Mouse (Mus musculus) erythroblast, embryonic 14.5 days (primary cell): ENCODE data around the gene Zfp609. TPM values are rescaled to one million over a fixed set of nuclear protein-coding genes. Genes with fewer than 3 reads are reported as not detected.

Source experiments
- H3K27me3 ChIP-seq: 2 replicates; pipeline ENCODE4 v1.6.1; 2012; ENCODE audit warnings: inconsistent platforms; ENCODE audit not compliant: control insufficient read depth
- H3K36me3 ChIP-seq: 2 replicates; pipeline ENCODE4 v1.6.1; 2012; ENCODE audit warnings: mild to moderate bottlenecking, inconsistent platforms; ENCODE audit not compliant: control insufficient read depth
- H3K4me1 ChIP-seq: 2 replicates; pipeline ENCODE4 v1.6.1; 2012; ENCODE audit warnings: inconsistent platforms; ENCODE audit not compliant: control insufficient read depth
- H3K4me3 ChIP-seq: replicated peaks from 2 replicates; pipeline ENCODE3; 2012; ENCODE audit warnings: moderate library complexity, mild to moderate bottlenecking, inconsistent platforms
- H3K9me3 ChIP-seq: 2 replicates; pipeline ENCODE4 v1.6.1; 2012; ENCODE audit warnings: low read length, inconsistent platforms, mixed read lengths; ENCODE audit not compliant: control insufficient read depth
- GATA1 ChIP-seq: IDR thresholded peaks from 2 replicates; pipeline ENCODE4 v1.6.1; 2012; ENCODE audit warnings: low read length, inconsistent platforms, mixed read lengths
- TAL1 ChIP-seq: IDR thresholded peaks from 3 replicates; pipeline ENCODE4 v1.6.1; 2012; ENCODE audit warnings: low read length, inconsistent platforms, mixed read lengths
- polyA plus RNA-seq: library from polyadenylated mRNA; stranded (reverse); fragments of >175 nt; gene quantifications from 2 replicates; pipeline ENCODE4 v1.2.3, GENCODE M21; 2012

Zfp609 gene
- polyA plus RNA-seq, 1 experiment = 0.53 TPM

- peaks cover 2% of the 10 kb centered on the region for H3K36me3 ChIP-seq
- H3K9me3 ChIP-seq = no peaks in the 10 kb centered on the region
- no peak for TF ChIP-seq TAL1
- TF ChIP-seq GATA1 = no peak
- H3K27me3 ChIP-seq = no peaks in the 10 kb centered on the region
- no peak overlapping the region for H3K4me3 ChIP-seq
- H3K4me1 ChIP-seq = peaks cover 13% of the 10 kb centered on the region
These were observed 106.2 kb downstream of the Zfp609 start for GRCm38 (mm10) chr9:65721161-65721566.

DNA sequence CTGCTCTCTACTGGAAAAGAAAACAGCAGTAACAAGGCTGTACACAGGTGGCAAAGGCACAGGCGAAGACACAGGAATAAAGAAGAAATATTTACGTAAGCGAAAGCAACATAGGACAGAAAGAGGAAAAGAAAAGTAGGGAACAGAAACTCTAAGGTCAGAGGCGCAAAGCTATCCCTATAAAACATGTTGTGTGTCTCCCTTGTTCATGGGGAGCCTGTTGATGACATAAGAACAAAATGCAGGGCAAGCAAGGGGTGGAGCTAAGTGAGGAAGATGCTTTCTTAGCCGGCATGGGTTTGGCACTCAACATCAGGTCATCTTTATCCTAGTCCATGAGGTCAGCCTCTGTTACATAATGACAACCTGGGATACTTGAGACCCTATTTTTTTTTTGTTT lies 109.2 kb downstream of the Zfp609 start:
- no peak for TF ChIP-seq TAL1
- TF ChIP-seq GATA1 = no peak
- peaks cover 2% of the 10 kb centered on the region; the same call in 1 of the 2 replicates for H3K36me3 ChIP-seq

DNA sequence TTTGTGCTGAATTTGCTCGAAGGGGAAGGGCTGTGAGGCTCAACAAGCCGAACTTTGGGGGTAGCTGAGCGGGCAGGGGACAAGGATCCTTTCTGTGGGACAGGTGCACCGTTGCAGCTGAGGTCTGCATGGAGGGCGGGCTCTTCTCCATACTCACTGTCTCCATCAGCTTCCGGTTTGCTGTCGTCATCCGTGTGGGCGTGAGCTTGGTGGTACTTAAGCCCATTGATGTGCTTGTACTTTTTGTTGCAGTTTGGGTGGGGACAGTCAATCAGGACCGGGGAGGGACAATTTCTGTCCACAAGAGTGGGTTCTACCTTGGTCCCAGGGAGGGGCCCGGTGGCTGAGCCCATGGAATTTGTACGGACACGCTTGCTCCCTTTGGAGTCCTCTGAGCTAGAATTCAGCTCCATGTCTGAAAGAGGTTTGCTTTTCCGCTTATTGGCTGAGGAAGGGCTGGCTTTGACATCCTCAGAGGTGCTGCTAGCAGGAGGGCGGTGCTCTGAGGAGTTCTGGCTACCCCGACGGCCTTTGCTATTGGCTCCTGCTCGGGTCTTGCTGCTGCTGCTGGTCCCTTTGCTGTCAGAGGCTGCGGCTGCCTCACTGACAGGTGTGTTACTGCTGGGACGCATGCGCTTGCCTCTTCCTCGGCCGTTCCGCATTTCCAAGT lies 123.3 kb downstream of the Zfp609 start:
- H3K36me3 ChIP-seq = peaks cover 49% of the 10 kb centered on the region
- no peak for TF ChIP-seq GATA1
- no peak for TF ChIP-seq TAL1
- H3K27me3 ChIP-seq = no peaks in the 10 kb centered on the region
- H3K4me1 ChIP-seq = no peaks in the 10 kb centered on the region; the same call in 1 of the 2 replicates
- no peaks in the 10 kb centered on the region for H3K9me3 ChIP-seq
- H3K4me3 ChIP-seq = no peak overlapping the region

More for the DNA sequence above, 109.2 kb downstream of the Zfp609 start:
- Histone ChIP-seq H3K4me3 (no peak overlapping the region), H3K4me1 (no peaks in the 10 kb centered on the region; the same call in 1 of the 2 replicates), H3K27me3 (no peaks in the 10 kb centered on the region), H3K9me3 (no peaks in the 10 kb centered on the region)

DNA sequence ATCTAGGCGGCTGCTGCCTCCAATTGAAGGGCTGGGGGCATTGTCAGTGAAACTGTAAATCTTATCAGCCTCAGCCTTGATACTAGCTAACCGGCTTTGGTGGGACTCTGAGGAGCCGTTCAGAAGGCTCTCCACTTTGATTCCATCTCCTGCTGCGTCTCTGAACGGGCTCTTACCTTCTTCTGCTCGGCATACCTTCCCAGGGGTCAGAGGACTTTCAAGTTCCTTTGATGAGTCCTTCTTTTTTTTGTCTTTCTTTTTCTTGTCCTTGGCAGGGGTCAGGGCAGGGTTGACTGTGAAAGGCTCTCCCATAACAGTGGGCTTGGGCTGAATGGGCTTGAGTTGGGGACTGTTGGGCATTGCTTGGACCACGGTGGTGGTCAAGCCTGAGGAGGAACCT lies 124.1 kb downstream of the Zfp609 start:
- no peak overlapping the region for H3K4me3 ChIP-seq
- H3K4me1 ChIP-seq = no peaks in the 10 kb centered on the region; the same call in 1 of the 2 replicates
- no peaks in the 10 kb centered on the region for H3K9me3 ChIP-seq
- H3K36me3 ChIP-seq = peaks cover 56% of the 10 kb centered on the region
- TF ChIP-seq TAL1 = no peak
- TF ChIP-seq GATA1 = no peak
- no peaks in the 10 kb centered on the region for H3K27me3 ChIP-seq

DNA sequence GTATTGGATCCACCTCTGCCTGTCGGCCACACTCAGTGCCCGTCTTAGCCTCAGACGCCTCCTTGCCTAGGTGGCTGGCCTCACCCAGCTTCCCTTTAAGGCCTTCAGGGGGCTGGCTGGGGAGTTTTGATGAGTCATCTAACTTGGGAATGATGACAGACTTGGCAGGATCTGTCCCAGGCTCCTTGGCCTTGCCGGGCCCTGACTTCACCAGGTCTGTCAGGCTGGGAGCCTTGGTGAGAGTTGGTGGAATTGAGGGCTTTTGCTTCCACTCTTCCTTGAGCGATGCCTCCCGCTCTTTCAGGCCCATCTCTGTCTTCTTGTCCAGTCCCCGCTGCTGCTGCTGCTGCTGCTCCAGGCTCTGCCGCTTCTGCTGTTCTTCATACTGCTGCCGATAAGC lies 125.1 kb downstream of the Zfp609 start:
- TF ChIP-seq GATA1 (no peak), TAL1 (no peak)
- peaks cover 66% of the 10 kb centered on the region for H3K36me3 ChIP-seq
- no peaks in the 10 kb centered on the region; the same call in 1 of the 2 replicates for H3K4me1 ChIP-seq
- H3K4me3 ChIP-seq = no peak overlapping the region
- no peaks in the 10 kb centered on the region for H3K27me3 ChIP-seq
- no peaks in the 10 kb centered on the region for H3K9me3 ChIP-seq

- Histone ChIP-seq H3K36me3 (peaks cover 83% of the 10 kb centered on the region), H3K27me3 (no peaks in the 10 kb centered on the region), H3K4me3 (no peak overlapping the region), H3K9me3 (no peaks in the 10 kb centered on the region), H3K4me1 (no peaks in the 10 kb centered on the region; the same call in 1 of the 2 replicates)
- TF ChIP-seq GATA1 (no peak), TAL1 (no peak)
These were observed 126.9 kb downstream of the Zfp609 start for GRCm38 (mm10) chr9:65700504-65700903.

GRCm38 (mm10) chr9:65697992-65698391 lies 129.4 kb downstream of the Zfp609 start:
- H3K4me3 ChIP-seq = no peak overlapping the region
- no peak for TF ChIP-seq TAL1
- TF ChIP-seq GATA1 = no peak
- no peaks in the 10 kb centered on the region for H3K27me3 ChIP-seq
- H3K4me1 ChIP-seq = no peaks in the 10 kb centered on the region; the same call in 1 of the 2 replicates
- no peaks in the 10 kb centered on the region for H3K9me3 ChIP-seq
- peaks cover 90% of the 10 kb centered on the region for H3K36me3 ChIP-seq

DNA sequence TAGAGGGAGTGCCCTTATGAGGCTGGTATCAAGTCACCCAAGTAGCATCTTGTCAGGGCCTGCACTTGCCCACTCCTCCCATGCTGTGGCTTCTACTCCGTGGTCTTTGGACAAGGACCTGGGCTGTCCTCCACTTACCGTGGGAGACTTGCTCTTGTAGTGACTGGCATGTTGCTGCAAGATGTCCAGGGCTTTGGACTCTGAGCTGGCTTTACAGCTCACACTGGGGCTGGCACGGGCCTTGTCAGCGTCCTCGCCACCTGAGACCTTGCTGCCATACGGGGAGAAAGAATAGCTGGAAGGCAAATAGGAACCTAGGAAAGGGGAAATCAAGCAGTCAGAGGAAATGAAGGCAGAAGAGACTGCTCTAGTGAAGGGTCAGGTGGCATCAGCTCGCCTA lies 130.0 kb downstream of the Zfp609 start:
- Histone ChIP-seq H3K36me3 (peaks cover 88% of the 10 kb centered on the region), H3K9me3 (no peaks in the 10 kb centered on the region), H3K27me3 (no peaks in the 10 kb centered on the region), H3K4me3 (no peak overlapping the region), H3K4me1 (no peaks in the 10 kb centered on the region; the same call in 1 of the 2 replicates)
- TF ChIP-seq GATA1 (no peak), TAL1 (no peak)

DNA sequence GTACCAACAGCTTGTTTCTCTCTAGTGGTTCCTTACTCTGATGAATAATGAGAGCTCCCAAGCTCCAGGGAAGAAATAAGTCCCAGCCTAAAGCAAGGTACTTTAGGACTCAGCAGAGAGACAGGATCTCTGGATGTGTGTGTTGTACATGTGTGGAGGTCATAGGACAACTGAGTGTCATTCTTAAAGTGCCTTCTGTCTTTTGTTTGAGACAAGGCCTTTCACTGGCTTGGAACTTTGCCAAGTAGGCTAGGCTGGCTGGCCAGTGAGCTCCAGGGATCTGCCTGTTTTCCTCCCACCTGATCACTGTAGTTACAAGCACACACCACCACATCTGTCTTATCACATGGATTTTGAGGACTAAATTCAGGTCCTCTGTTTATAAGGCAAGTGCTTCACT lies 131.0 kb downstream of the Zfp609 start:
- Histone ChIP-seq H3K4me3 (no peak overlapping the region), H3K9me3 (no peaks in the 10 kb centered on the region), H3K36me3 (peaks cover 85% of the 10 kb centered on the region), H3K4me1 (no peaks in the 10 kb centered on the region; the same call in 1 of the 2 replicates), H3K27me3 (no peaks in the 10 kb centered on the region)
- no peak for TF ChIP-seq GATA1
- no peak for TF ChIP-seq TAL1
